Mouse (Mus musculus) bone marrow macrophage, adult 2 months (primary cell): ENCODE measurements around the gene Snx10. TPM values are rescaled to one million over a fixed set of nuclear protein-coding genes. Genes with fewer than 3 reads are reported as not detected.

ENCODE experiments used
- H3K27ac ChIP-seq: 2 replicates; pipeline ENCODE4 v1.5.1; 2012; ENCODE audit warnings: low read depth, low read length; ENCODE audit not compliant: insufficient read depth
- H3K4me1 ChIP-seq: 2 replicates; pipeline ENCODE4 v1.6.1; 2012; ENCODE audit warnings: low read length; ENCODE audit not compliant: control insufficient read depth, insufficient read depth
- H3K4me3 ChIP-seq: 2 replicates; pipeline ENCODE4 v1.5.1; 2012; ENCODE audit warnings: mild to moderate bottlenecking, low read length, moderate library complexity; ENCODE audit not compliant: insufficient read depth
- CTCF ChIP-seq: IDR thresholded peaks from 2 replicates; pipeline ENCODE4 v1.5.1; 2012; ENCODE audit warnings: low read depth, mild to moderate bottlenecking, low read length, moderate library complexity
- POLR2A ChIP-seq: IDR thresholded peaks from 2 replicates; pipeline ENCODE4 v1.6.1; 2012; ENCODE audit warnings: mild to moderate bottlenecking, low read depth, low read length, borderline replicate concordance
- polyA plus RNA-seq: library from polyadenylated mRNA; stranded (reverse); fragments of >200 nt; gene quantifications from 2 replicates; pipeline ENCODE4 v1.2.4, GENCODE M21; 2012; ENCODE audit not compliant: missing spikeins, insufficient read depth, insufficient read length

Snx10 gene
- polyA plus RNA-seq, 1 experiment: 101 TPM

DNA sequence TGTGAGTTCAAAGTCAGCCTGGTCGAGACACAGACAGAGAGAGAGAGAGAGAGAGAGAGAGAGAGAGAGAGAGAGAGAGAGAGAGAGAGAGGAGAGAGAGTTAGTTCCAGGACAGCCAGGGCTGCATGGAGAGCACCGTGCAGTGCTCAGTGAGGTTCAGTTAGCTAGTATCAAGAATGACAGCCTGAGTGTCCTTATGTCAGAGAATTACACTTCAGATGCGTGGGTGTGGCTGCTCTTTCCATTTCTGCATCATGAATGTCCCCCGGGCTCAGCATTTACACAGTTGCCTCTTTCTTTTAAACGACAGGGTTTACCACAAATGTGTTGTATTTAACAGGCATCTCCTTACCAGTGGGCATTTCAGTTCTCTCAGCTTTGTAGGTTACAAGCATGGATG, 25.1 kb downstream of the Snx10 start:
- peaks cover 42% of the 10 kb centered on the region for H3K4me1 ChIP-seq

GRCm38 (mm10) chr6:51551267-51551802, 27.6 kb downstream of the Snx10 start:
- H3K4me3 ChIP-seq: peak overlapping the region; percentile 12
- TF ChIP-seq POLR2A (no peak), CTCF (no peak)
- H3K4me1 ChIP-seq: peaks cover 36% of the 10 kb centered on the region
- H3K27ac ChIP-seq: peak overlapping the region; percentile 68

More for the DNA sequence above, 25.1 kb downstream of the Snx10 start:
- no peak for TF ChIP-seq CTCF
- Histone ChIP-seq H3K4me3 (no peak overlapping the region), H3K27ac (no peak overlapping the region)

- H3K4me1 ChIP-seq: peaks cover 30% of the 10 kb centered on the region
- H3K4me3 ChIP-seq: no peak overlapping the region
- peak overlapping the region; percentile 69 for H3K27ac ChIP-seq
- TF ChIP-seq POLR2A (no peak), CTCF (no peak)
Measured at GRCm38 (mm10) chr6:51556562-51556961, 32.9 kb downstream of the Snx10 start.

DNA sequence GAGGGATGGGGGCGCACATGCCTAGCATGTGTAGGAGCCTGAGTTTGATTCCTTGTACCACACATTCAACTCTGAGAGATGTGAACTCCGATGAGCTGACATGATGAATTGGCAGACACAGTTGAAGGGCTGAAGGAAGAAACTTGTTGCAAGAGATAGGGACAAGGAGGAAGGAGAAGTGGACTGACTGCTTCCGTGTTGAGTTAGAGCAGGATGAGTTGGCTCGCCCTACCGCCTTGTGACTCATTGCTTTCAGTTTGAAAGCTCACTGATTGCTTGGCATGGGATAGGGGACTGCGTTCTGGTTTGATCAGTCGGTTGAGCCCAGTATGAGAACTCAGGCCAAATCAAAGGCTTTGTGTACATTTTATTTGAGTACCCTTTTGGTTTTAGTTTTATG, 34.6 kb downstream of the Snx10 start:
- TF ChIP-seq POLR2A: no peak
- TF ChIP-seq CTCF: no peak
- Histone ChIP-seq H3K4me1 (peaks cover 27% of the 10 kb centered on the region), H3K4me3 (peak overlapping the region; percentile 40), H3K27ac (peak overlapping the region; percentile 75)

DNA sequence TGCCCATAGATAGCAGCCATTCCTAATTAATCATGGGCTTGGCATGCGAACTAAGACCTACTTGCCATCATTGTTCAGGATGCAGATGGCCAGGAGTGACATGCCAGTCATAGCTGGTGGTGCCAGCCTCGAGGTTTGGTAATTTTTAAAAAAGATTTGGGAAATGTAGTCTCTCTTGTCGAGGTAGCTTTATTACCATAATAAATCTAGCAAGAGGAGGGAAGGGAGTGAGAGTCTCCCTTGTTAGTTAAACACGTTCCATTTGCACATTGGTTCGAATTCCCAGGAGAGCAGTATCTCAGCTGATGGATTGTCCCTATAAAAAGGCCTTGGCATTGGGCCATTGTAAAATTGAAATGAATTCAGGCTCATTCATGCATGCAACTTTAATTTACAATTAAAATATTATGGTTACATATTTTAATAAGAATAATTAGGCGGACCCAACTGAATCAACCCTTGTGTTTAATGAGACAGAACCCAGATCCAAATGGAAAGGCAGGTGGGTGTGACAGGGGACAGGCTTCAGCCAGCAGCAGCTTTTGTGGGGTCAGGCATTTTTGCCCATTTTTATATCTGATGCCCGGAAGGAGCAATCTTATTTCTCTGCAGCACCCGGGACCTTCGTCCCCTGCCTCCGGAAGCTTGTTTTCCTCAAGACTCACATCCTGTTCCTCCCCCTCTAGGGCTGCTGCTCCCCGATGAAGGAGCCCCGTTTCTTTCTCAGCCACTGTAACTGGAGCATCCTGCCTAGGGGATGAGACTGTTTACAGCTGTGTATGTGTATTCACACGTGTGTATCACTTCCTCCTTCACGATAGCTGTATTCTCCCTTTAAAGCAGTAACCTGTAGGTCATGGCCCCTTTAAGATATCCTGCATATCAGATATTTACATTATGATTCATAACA, 43.3 kb downstream of the Snx10 start:
- Histone ChIP-seq H3K27ac (no peak overlapping the region), H3K4me3 (no peak overlapping the region), H3K4me1 (peaks cover 9% of the 10 kb centered on the region)
- TF ChIP-seq POLR2A: no peak
- TF ChIP-seq CTCF: no peak

- no peak overlapping the region for H3K4me3 ChIP-seq
- H3K4me1 ChIP-seq: peaks cover 11% of the 10 kb centered on the region
- TF ChIP-seq POLR2A (no peak), CTCF (no peak)
Measured at GRCm38 (mm10) chr6:51569086-51569485, 45.4 kb downstream of the Snx10 start.

GRCm38 (mm10) chr6:51573136-51573535, 49.4 kb downstream of the Snx10 start:
- no peak overlapping the region for H3K27ac ChIP-seq
- TF ChIP-seq CTCF: no peak
- TF ChIP-seq POLR2A: no peak
- H3K4me3 ChIP-seq: no peak overlapping the region
- 0 out of 2 replicates have a peak, but pooled peaks cover 2% of the 10 kb centered on the region for H3K4me1 ChIP-seq

More at GRCm38 (mm10) chr6:51569086-51569485, 45.4 kb downstream of the Snx10 start:
- H3K27ac ChIP-seq: no peak overlapping the region

DNA sequence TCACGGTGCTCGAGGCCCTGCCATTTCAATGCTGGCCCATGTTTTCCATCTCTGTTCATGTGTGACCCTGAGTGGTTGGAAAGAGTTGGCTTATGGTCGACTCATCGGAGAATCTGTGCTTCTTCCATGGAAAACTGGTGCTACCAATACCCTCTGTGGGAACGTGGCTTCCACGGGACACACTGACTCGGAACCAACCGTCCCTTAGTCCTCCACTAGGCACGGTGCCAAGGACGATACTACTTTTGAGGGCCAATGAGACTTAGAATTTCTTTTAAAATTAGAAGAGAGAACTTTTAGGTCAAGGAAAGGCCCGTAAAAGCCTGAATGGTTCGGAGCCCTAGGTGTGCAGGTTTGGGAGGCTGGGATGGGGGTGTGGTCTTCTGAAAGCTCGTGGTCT, 50.4 kb downstream of the Snx10 start:
- Histone ChIP-seq H3K4me3 (no peak overlapping the region), H3K27ac (no peak overlapping the region), H3K4me1 (0 out of 2 replicates have a peak, but pooled peaks cover 2% of the 10 kb centered on the region)
- TF ChIP-seq POLR2A: no peak
- TF ChIP-seq CTCF: no peak

DNA sequence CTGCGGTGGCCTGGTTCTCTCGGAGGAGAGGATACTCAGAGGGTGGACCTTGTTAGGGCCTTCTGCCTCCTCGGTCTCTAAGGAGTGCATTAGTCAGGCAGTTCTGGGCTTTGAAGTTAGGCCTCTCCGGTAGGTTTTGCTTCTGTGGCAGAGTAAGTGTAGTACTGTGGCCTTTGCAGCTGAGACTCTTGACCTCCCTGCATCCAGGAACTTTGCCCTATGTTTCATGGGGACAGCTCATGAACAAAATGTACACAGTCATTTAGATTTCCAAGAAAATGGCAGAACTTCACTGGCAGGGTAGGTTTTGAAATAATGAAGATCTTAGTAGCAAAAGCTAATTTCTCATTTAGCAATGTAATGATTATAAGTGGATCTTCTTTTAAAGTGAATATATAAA, 54.7 kb downstream of the Snx10 start:
- H3K4me3 ChIP-seq: no peak overlapping the region
- TF ChIP-seq POLR2A: no peak
- no peak for TF ChIP-seq CTCF
- no peak overlapping the region for H3K27ac ChIP-seq
- H3K4me1 ChIP-seq: no peaks in the 10 kb centered on the region

DNA sequence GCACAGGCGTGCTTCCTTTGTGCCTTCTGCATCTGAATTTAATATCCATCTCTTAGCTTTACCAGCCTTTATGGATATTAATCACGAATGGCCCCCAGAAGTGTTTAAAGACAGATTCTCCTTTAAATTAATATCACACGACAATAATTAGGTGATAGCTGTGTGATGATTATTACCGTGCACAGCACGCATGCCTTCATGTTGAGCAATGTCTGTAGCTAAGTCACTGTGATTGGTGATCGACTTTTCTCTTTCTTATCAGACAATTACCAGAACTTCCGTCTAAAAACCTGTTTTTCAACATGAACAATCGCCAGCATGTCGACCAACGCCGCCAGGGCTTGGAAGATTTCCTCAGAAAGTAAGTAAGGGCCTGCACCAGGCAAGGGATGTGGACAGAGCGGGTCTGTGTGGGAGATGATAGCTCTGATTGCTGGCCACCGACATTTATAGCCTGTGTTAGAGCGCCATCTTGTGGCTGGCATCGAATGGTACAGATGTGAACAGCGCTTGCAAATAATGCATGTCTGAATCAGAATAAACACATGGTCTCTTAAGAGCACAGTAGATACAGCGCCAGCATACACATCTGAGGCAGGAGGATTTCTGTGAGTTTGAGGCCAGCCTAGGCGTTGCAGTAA, 56.5 kb downstream of the Snx10 start:
- Histone ChIP-seq H3K4me1 (no peaks in the 10 kb centered on the region), H3K27ac (no peak overlapping the region), H3K4me3 (no peak overlapping the region)
- TF ChIP-seq CTCF (peak; percentile 55), POLR2A (no peak)

DNA sequence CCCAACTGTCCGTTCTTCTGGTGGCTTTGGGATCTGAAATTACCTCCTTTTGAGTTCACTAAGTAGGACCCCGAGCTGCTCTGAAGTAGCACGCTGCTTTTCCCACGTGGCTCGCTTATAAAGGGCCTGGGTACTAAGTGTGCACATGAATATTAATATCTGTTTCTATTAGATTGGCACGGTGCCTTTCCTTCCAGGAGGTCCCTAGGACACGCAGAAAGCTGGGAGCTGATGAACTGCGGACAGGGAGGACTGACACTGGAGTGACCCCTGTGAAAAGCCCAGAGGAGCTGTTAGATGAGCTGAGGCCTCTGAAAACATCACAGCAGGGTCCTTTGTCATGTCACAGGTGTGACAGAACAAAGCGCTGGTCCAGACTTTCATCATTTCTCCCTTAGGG, 57.7 kb downstream of the Snx10 start:
- TF ChIP-seq POLR2A (no peak), CTCF (no peak)
- no peak overlapping the region for H3K4me3 ChIP-seq
- H3K4me1 ChIP-seq: no peaks in the 10 kb centered on the region
- H3K27ac ChIP-seq: no peak overlapping the region
